Comparison of ENCODE assay signal across 22 mouse cellular contexts in genomic region chr7:127166501-127166900, GRCm38 (mm10). TPM values are rescaled to one million over a fixed set of nuclear protein-coding genes. Genes with fewer than 3 reads are reported as not detected.
DNase-seq lines count a peak whose midpoint lies in the region; ATAC-seq and TF ChIP-seq lines count a peak whose summit lies in the region.
"Had no signal": no experiment of that assay in that cellular context is flagged by ENCODE, and none has a peak within 500 bp of the region (broad histone marks: within the 10 kb centered on the region; RNA-seq: fewer than 3 reads in every experiment).

No protein-coding gene starts in this region.

- H3K4me3 ChIP-seq in CH12.LX (replicated peaks in 1 of 3; ENCODE audit: low read depth in 2 of 3, low read length in 2 of 3, poor library complexity in 1 of 3) = no peak overlapping the region
- no peak overlapping the region for H3K4me3 ChIP-seq in bone marrow macrophage, adult 2 months (ENCODE audit: insufficient read depth, low read length)
- H3K4me3 ChIP-seq in midbrain, postnatal 0 days (ENCODE audit: low read depth, low read length) = no peak overlapping the region
- no peak overlapping the region for H3K4me3 ChIP-seq in forebrain, embryonic 13.5 days
- H3K4me3 ChIP-seq in heart, adult 2 months = no peak overlapping the region
- H3K4me3 ChIP-seq: embryonic facial prominence, embryonic 12.5 days; heart, embryonic 12.5 days; hindbrain, embryonic 15.5 days had no signal

- peak; percentile 69 for DNase-seq in CD4-positive helper T cell, adult 2 months (ENCODE audit: low read depth, low spot score)
- no peak for DNase-seq in CH12.LX (ENCODE audit: extremely low read depth)
- DNase-seq in midbrain, postnatal 0 days (ENCODE audit: low spot score) = no peak
- DNase-seq in heart, adult 2 months = no peak
- DNase-seq: adrenal gland, adult 8-10 months; adrenal gland, postnatal 36 days; cerebellum, adult 11 months; cerebellum, adult 8-10 months; cerebellum, postnatal 14 days; forebrain, postnatal 0 days; gastrocnemius, postnatal 14 days; heart, postnatal 36 days had no signal

- intact Hi-C loops in heart, adult 2 months (cut with DNase I) = no loop called here

- TF ChIP-seq EP300 in CH12.LX (IDR thresholded peaks at IDR 0.05; ENCODE audit: low read length) = no peak
- no peak for TF ChIP-seq EP300 in heart, adult 2 months (IDR thresholded peaks at IDR 0.05; ENCODE audit: insufficient read depth, low read depth, low read length)

- no peak for TF ChIP-seq CTCF in CH12.LX (conservative IDR thresholded peaks at IDR 0.05 in 1 of 2, IDR thresholded peaks at IDR 0.05 in 1 of 2; ENCODE audit: low read depth in 2 of 2, low read length in 2 of 2)
- no peak for TF ChIP-seq CTCF in bone marrow macrophage, adult 2 months (IDR thresholded peaks at IDR 0.05; ENCODE audit: low read depth, low read length)
- no peak for TF ChIP-seq CTCF in midbrain, postnatal 0 days (IDR thresholded peaks at IDR 0.05)
- TF ChIP-seq CTCF in heart, adult 2 months (IDR thresholded peaks at IDR 0.05) = no peak

- no peaks in the 10 kb centered on the region for H3K27me3 ChIP-seq in CH12.LX (replicated peaks)
- no peaks in the 10 kb centered on the region for H3K27me3 ChIP-seq in midbrain, postnatal 0 days (ENCODE audit: insufficient read depth, low read length)
- no peaks in the 10 kb centered on the region for H3K27me3 ChIP-seq in forebrain, embryonic 13.5 days
- no peaks in the 10 kb centered on the region for H3K27me3 ChIP-seq in heart, adult 2 months (ENCODE audit: control insufficient read depth, insufficient read depth, low read length)
- H3K27me3 ChIP-seq: embryonic facial prominence, embryonic 12.5 days; heart, embryonic 12.5 days; hindbrain, embryonic 15.5 days; Patski had no signal

- peak overlapping the region; percentile 100 for H3K27ac ChIP-seq in CH12.LX (ENCODE audit: insufficient read depth, low read depth)
- H3K27ac ChIP-seq in bone marrow macrophage, adult 2 months (ENCODE audit: insufficient read depth, low read depth, low read length) = peak overlapping the region; percentile 67
- H3K27ac ChIP-seq in midbrain, postnatal 0 days (ENCODE audit: low read depth, low read length) = no peak overlapping the region
- no peak overlapping the region for H3K27ac ChIP-seq in forebrain, embryonic 13.5 days
- no peak overlapping the region for H3K27ac ChIP-seq in heart, adult 2 months
- H3K27ac ChIP-seq: embryonic facial prominence, embryonic 12.5 days; hindbrain, embryonic 15.5 days had no signal

- H3K4me2 ChIP-seq in CH12.LX (ENCODE audit: insufficient read depth, low read depth, poor library complexity, severe bottlenecking) = peak overlapping the region; percentile 39; the same call in 1 of the 2 replicates
- H3K4me2 ChIP-seq in midbrain, postnatal 0 days (ENCODE audit: low read depth, low read length, poor library complexity, severe bottlenecking) = no peak overlapping the region
- H3K4me2 ChIP-seq in forebrain, embryonic 13.5 days = no peak overlapping the region
- H3K4me2 ChIP-seq: embryonic facial prominence, embryonic 12.5 days; heart, embryonic 12.5 days; hindbrain, embryonic 15.5 days had no signal

- no peak for TF ChIP-seq POLR2A in CH12.LX (IDR thresholded peaks at IDR 0.05; ENCODE audit: low read depth, low read length)
- TF ChIP-seq POLR2A in bone marrow macrophage, adult 2 months (IDR thresholded peaks at IDR 0.05; ENCODE audit: borderline replicate concordance, low read depth, low read length) = no peak
- TF ChIP-seq POLR2A in heart, adult 2 months (IDR thresholded peaks at IDR 0.05; ENCODE audit: insufficient read depth, low read depth, low read length) = no peak

- 0 out of 2 replicates have a peak overlapping the region, but pooled peaks have one; percentile 37 for H3K9ac ChIP-seq in CH12.LX (ENCODE audit: insufficient read depth, low read depth)
- no peak overlapping the region for H3K9ac ChIP-seq in midbrain, postnatal 0 days (replicated peaks; ENCODE audit: low read length, poor library complexity, severe bottlenecking)
- H3K9ac ChIP-seq in forebrain, embryonic 13.5 days = no peak overlapping the region
- no peak overlapping the region for H3K9ac ChIP-seq in heart, adult 2 months (ENCODE audit: low read depth, low read length)
- H3K9ac ChIP-seq: embryonic facial prominence, embryonic 12.5 days; forebrain, postnatal 0 days; heart, embryonic 12.5 days; hindbrain, embryonic 15.5 days had no signal

- peaks cover 10 to 31% of the 10 kb centered on the region in 2 experiments for H3K4me1 ChIP-seq in CH12.LX (ENCODE audit: control insufficient read depth in 1 of 2, insufficient read depth in 2 of 2)
- peaks cover 42% of the 10 kb centered on the region for H3K4me1 ChIP-seq in bone marrow macrophage, adult 2 months (ENCODE audit: control insufficient read depth, insufficient read depth, low read length)
- H3K4me1 ChIP-seq in midbrain, postnatal 0 days (ENCODE audit: insufficient read depth, low read length) = no peaks in the 10 kb centered on the region
- H3K4me1 ChIP-seq in forebrain, embryonic 13.5 days = no peaks in the 10 kb centered on the region
- no peaks in the 10 kb centered on the region for H3K4me1 ChIP-seq in heart, adult 2 months (ENCODE audit: control insufficient read depth, insufficient read depth, low read length)
- H3K4me1 ChIP-seq: embryonic facial prominence, embryonic 12.5 days; heart, embryonic 12.5 days; hindbrain, embryonic 15.5 days had no signal

- H3K79me2 ChIP-seq in CH12.LX (replicated peaks; ENCODE audit: control insufficient read depth, extremely low read depth, insufficient read depth, poor library complexity, severe bottlenecking) = no peaks in the 10 kb centered on the region
- no peaks in the 10 kb centered on the region for H3K79me2 ChIP-seq in heart, adult 2 months (replicated peaks; ENCODE audit: control insufficient read depth, insufficient read depth, low read length)

- TF ChIP-seq RAD21 in CH12.LX (IDR thresholded peaks at IDR 0.05; ENCODE audit: low read depth, low read length) = no peak

- peak; percentile 47; the same call in 1 of the 2 replicates for ATAC-seq in megakaryocyte, adult 5-6 weeks (ENCODE audit: poor library complexity, severe bottlenecking)
- no peak for ATAC-seq in midbrain, postnatal 0 days (ENCODE audit: low FRiP score)
- ATAC-seq in forebrain, embryonic 13.5 days = no peak
- ATAC-seq: forebrain, postnatal 0 days; intestine, embryonic 16.5 days; Patski had no signal

- in situ Hi-C loops in CH12.LX (cut with MboI; ENCODE audit: low pct_ligation_motif_present, low pct_unique_long_range_greater_than_20kb, low sequenced_read_pairs) = no loop called here

- peaks cover 16 to 48% of the 10 kb centered on the region in 2 experiments for H3K36me3 ChIP-seq in CH12.LX (replicated peaks in 1 of 2; ENCODE audit: control insufficient read depth in 1 of 2, insufficient read depth in 1 of 2, low read length in 1 of 2)
- no peaks in the 10 kb centered on the region for H3K36me3 ChIP-seq in midbrain, postnatal 0 days (ENCODE audit: insufficient read depth, low read length)
- H3K36me3 ChIP-seq in forebrain, embryonic 13.5 days (ENCODE audit: poor library complexity, severe bottlenecking) = no peaks in the 10 kb centered on the region
- no peaks in the 10 kb centered on the region for H3K36me3 ChIP-seq in heart, adult 2 months (ENCODE audit: control insufficient read depth, insufficient read depth, low read length)
- H3K36me3 ChIP-seq: embryonic facial prominence, embryonic 12.5 days; heart, embryonic 12.5 days; hindbrain, embryonic 15.5 days had no signal

- H3K9me3 ChIP-seq in CH12.LX (replicated peaks; ENCODE audit: low read length) = peaks cover 22% of the 10 kb centered on the region
- H3K9me3 ChIP-seq in midbrain, postnatal 0 days (ENCODE audit: low read length) = no peaks in the 10 kb centered on the region
- no peaks in the 10 kb centered on the region for H3K9me3 ChIP-seq in forebrain, embryonic 13.5 days (replicated peaks)
- H3K9me3 ChIP-seq: embryonic facial prominence, embryonic 12.5 days; hindbrain, embryonic 15.5 days had no signal

- dilution Hi-C loops in CH12.LX (cut with MboI; ENCODE audit: extremely low pct_ligation_motif_present, extremely low pct_unique_long_range_greater_than_20kb, low sequenced_read_pairs) = no loop called here

- 79% methylated on average over 5 of the region's 5 CpGs for WGBS in midbrain, postnatal 0 days
- WGBS in forebrain, embryonic 13.5 days = 85% methylated on average over 5 of the region's 5 CpGs
- 76% methylated on average over 5 of the region's 5 CpGs for WGBS in heart, adult 2 months

RNA-seq across cellular contexts. Expression of gene Spn, which starts 28.9 kb away (rescaled TPM):
- total RNA-seq in CH12.LX (2012; rRNA removed) = 14.4 and 16.3 TPM in 2 replicates
- 2.4 and 2.6 TPM in 2 replicates for total RNA-seq in CH12.LX (2014; rRNA removed)
- 3.3 and 3.6 TPM in 2 replicates for polyA plus RNA-seq in CH12.LX (2012; ENCODE audit: insufficient read length, low read depth)
- 34.5 and 36.3 TPM in 2 replicates for polyA plus RNA-seq in bone marrow macrophage, adult 2 months (2012; ENCODE audit: insufficient read depth, insufficient read length, missing spikeins)
- 74.6 and 82.8 TPM in 2 replicates for total RNA-seq in megakaryocyte, adult 5-6 weeks (2015)
- total RNA-seq in megakaryocyte, adult 5-6 weeks (2017) = 241 and 246 TPM in 2 replicates
- total RNA-seq in midbrain, postnatal 0 days (2014; rRNA removed) = 0.16 TPM in 1 of 2 replicates, not detected in the other
- polyA plus RNA-seq in midbrain, postnatal 0 days (2015; fragmentation: Nextera tagmentation; extraction: Ambion mirVana) = not detected in 2 replicates
- 0.08 TPM in 1 of 2 replicates, not detected in the other for polyA plus RNA-seq in forebrain, embryonic 13.5 days (2015; fragmentation: Nextera tagmentation; extraction: Ambion mirVana)
- total RNA-seq in heart, adult 2 months (2021) = under 1 TPM; 0.78 to 0.80 TPM
- 1.1 and 2.9 TPM in 2 replicates for polyA plus RNA-seq in heart, adult 2 months (2012; rRNA removed)
- polyA plus RNA-seq: embryonic facial prominence, embryonic 12.5 days had no signal

RNA-seq across cellular contexts. Expression of gene Cd2bp2, which starts 29.3 kb away (rescaled TPM):
- 66.8 and 78.5 TPM in 2 replicates for total RNA-seq in CH12.LX (2012; rRNA removed)
- total RNA-seq in CH12.LX (2014; rRNA removed) = 62.4 and 63.3 TPM in 2 replicates
- 57.4 and 72.8 TPM in 2 replicates for polyA plus RNA-seq in CH12.LX (2012; ENCODE audit: insufficient read length, low read depth)
- polyA plus RNA-seq in bone marrow macrophage, adult 2 months (2012; ENCODE audit: insufficient read depth, insufficient read length, missing spikeins) = 58.0 and 58.5 TPM in 2 replicates
- 16.1 and 19.0 TPM in 2 replicates for total RNA-seq in megakaryocyte, adult 5-6 weeks (2015)
- 51.8 and 57.5 TPM in 2 replicates for total RNA-seq in megakaryocyte, adult 5-6 weeks (2017)
- 85.7 and 103 TPM in 2 replicates for total RNA-seq in midbrain, postnatal 0 days (2014; rRNA removed)
- polyA plus RNA-seq in midbrain, postnatal 0 days (2015; fragmentation: Nextera tagmentation; extraction: Ambion mirVana) = 62.6 and 64.8 TPM in 2 replicates
- 89.0 and 98.7 TPM in 2 replicates for polyA plus RNA-seq in forebrain, embryonic 13.5 days (2015; fragmentation: Nextera tagmentation; extraction: Ambion mirVana)
- 10 to 100 TPM; 33.4 to 35.2 TPM for total RNA-seq in heart, adult 2 months (2021)
- polyA plus RNA-seq in heart, adult 2 months (2012; rRNA removed) = 18.2 and 26.9 TPM in 2 replicates

RNA-seq across cellular contexts. Expression of gene Tbc1d10b, which starts 41.8 kb away (rescaled TPM):
- total RNA-seq in CH12.LX (2012; rRNA removed) = 25.9 and 28.0 TPM in 2 replicates
- total RNA-seq in CH12.LX (2014; rRNA removed) = 17.9 and 18.2 TPM in 2 replicates
- polyA plus RNA-seq in CH12.LX (2012; ENCODE audit: insufficient read length, low read depth) = 25.6 and 26.6 TPM in 2 replicates
- 67.2 and 71.7 TPM in 2 replicates for polyA plus RNA-seq in bone marrow macrophage, adult 2 months (2012; ENCODE audit: insufficient read depth, insufficient read length, missing spikeins)
- 27.0 and 27.4 TPM in 2 replicates for total RNA-seq in megakaryocyte, adult 5-6 weeks (2015)
- 59.8 and 74.2 TPM in 2 replicates for total RNA-seq in megakaryocyte, adult 5-6 weeks (2017)
- 70.2 and 72.3 TPM in 2 replicates for total RNA-seq in midbrain, postnatal 0 days (2014; rRNA removed)
- polyA plus RNA-seq in midbrain, postnatal 0 days (2015; fragmentation: Nextera tagmentation; extraction: Ambion mirVana) = 24.5 and 28.7 TPM in 2 replicates
- 24.9 and 27.3 TPM in 2 replicates for polyA plus RNA-seq in forebrain, embryonic 13.5 days (2015; fragmentation: Nextera tagmentation; extraction: Ambion mirVana)
- 10 to 100 TPM; 20.5 to 22.0 TPM for total RNA-seq in heart, adult 2 months (2021)
- polyA plus RNA-seq in heart, adult 2 months (2012; rRNA removed) = 13.6 and 17.4 TPM in 2 replicates

RNA-seq across cellular contexts. Expression of gene Mylpf, which starts 42.2 kb away (rescaled TPM):
- total RNA-seq in CH12.LX (2012; rRNA removed) (3.0 and 4.2 TPM in 2 replicates), CH12.LX (2014; rRNA removed) (0.49 and 3.2 TPM in 2 replicates)
- 4.1 and 5.2 TPM in 2 replicates for polyA plus RNA-seq in CH12.LX (2012; ENCODE audit: insufficient read length, low read depth)
- 3.9 and 6.9 TPM in 2 replicates for polyA plus RNA-seq in bone marrow macrophage, adult 2 months (2012; ENCODE audit: insufficient read depth, insufficient read length, missing spikeins)
- 5.0 and 6.0 TPM in 2 replicates for total RNA-seq in megakaryocyte, adult 5-6 weeks (2015)
- total RNA-seq in megakaryocyte, adult 5-6 weeks (2017) = 2.3 and 3.3 TPM in 2 replicates
- total RNA-seq in midbrain, postnatal 0 days (2014; rRNA removed) = 0.90 and 1.4 TPM in 2 replicates
- 1.5 and 2.2 TPM in 2 replicates for polyA plus RNA-seq in midbrain, postnatal 0 days (2015; fragmentation: Nextera tagmentation; extraction: Ambion mirVana)
- 9.0 and 9.8 TPM in 2 replicates for polyA plus RNA-seq in forebrain, embryonic 13.5 days (2015; fragmentation: Nextera tagmentation; extraction: Ambion mirVana)
- total RNA-seq in heart, adult 2 months (2021) = 1 to 10 TPM; 3.5 TPM
- 0.74 and 1.1 TPM in 2 replicates for polyA plus RNA-seq in heart, adult 2 months (2012; rRNA removed)

RNA-seq across cellular contexts. Expression of gene Qprt, which starts 44.5 kb away (rescaled TPM):
- total RNA-seq in CH12.LX (2012; rRNA removed) (0.21 and 0.30 TPM in 2 replicates), CH12.LX (2014; rRNA removed) (0.15 TPM in 1 of 2 replicates, not detected in the other)
- 0.14 TPM in 1 of 2 replicates, not detected in the other for polyA plus RNA-seq in CH12.LX (2012; ENCODE audit: insufficient read length, low read depth)
- polyA plus RNA-seq in bone marrow macrophage, adult 2 months (2012; ENCODE audit: insufficient read depth, insufficient read length, missing spikeins) = 0.71 TPM in 1 of 2 replicates, not detected in the other
- total RNA-seq in megakaryocyte, adult 5-6 weeks (2015) = 2.0 and 3.3 TPM in 2 replicates
- 1.1 and 2.8 TPM in 2 replicates for total RNA-seq in megakaryocyte, adult 5-6 weeks (2017)
- 1.9 TPM in 2 replicates for total RNA-seq in midbrain, postnatal 0 days (2014; rRNA removed)
- polyA plus RNA-seq in midbrain, postnatal 0 days (2015; fragmentation: Nextera tagmentation; extraction: Ambion mirVana) = 1.7 and 1.8 TPM in 2 replicates
- polyA plus RNA-seq in forebrain, embryonic 13.5 days (2015; fragmentation: Nextera tagmentation; extraction: Ambion mirVana) = 0.67 and 0.96 TPM in 2 replicates
- not detected for total RNA-seq in heart, adult 2 months (2021)
- 0.25 and 0.32 TPM in 2 replicates for polyA plus RNA-seq in heart, adult 2 months (2012; rRNA removed)
- total RNA-seq: heart, adult 8-10 months; heart, postnatal 36 days had no signal
- polyA plus RNA-seq: C2C12, Patski had no signal

Comparison
In these comparisons a context has a peak if more than half of its experiments do, and no peak if none do; other contexts are left out.
1. H3K27ac ChIP-seq: peak in CH12.LX (single experiment) and bone marrow macrophage, adult 2 months (single experiment); none in midbrain, postnatal 0 days (single experiment), forebrain, embryonic 13.5 days (single experiment) and heart, adult 2 months (single experiment).